Mouse (Mus musculus): Measurements from ENCODE around the gene Nol4l.
"Not testable (repeated sequence)": the region's sequence is repeated elsewhere in the genome, so short reads cannot be mapped to it uniquely, and the experiment has no call there.

The Nol4l gene

DNA sequence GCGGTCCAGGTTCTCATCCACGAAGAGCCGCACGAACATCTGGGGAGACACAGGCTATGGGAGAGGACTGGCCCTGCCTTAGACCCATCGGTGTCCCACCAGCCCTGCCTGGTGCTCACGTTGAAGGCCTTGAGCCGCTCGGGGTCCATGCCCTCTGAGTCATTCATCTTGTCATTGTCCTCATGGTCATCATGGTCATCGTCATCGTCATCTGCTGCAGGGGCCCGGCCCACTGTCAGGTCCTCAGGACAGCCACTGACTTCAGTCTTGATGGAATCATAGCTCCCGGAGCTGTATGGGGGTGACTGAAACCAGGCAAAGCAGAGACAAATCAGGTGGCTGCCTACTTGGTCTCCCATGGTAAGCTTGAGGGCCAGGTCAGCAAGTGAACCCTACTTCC is 111.9 kb downstream of the Nol4l start:
- no peak for DNase-seq (ENCODE audit: low read depth, low spot score)

DNA sequence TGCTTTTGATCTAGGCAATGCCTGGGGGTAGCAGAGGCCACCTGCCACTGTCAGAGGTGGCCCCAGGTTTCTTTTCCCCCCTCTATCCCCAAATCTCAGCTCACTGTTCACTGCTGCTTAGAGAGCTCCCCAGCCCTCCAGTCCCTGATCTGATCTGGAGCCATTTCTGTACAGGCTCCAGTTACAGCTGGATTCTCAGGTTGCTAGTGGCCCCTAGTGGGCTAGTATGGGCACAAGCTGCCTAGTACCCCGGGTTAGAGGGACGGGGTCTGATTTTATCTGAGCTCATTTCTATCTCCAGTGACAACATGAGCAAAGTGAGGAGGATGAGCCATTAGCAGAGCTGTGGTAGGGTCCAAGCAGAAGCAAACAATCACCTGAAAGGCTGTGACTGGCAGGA is 115.2 kb downstream of the Nol4l start:
- DNase-seq (ENCODE audit: low read depth, low spot score) = no peak

DNA sequence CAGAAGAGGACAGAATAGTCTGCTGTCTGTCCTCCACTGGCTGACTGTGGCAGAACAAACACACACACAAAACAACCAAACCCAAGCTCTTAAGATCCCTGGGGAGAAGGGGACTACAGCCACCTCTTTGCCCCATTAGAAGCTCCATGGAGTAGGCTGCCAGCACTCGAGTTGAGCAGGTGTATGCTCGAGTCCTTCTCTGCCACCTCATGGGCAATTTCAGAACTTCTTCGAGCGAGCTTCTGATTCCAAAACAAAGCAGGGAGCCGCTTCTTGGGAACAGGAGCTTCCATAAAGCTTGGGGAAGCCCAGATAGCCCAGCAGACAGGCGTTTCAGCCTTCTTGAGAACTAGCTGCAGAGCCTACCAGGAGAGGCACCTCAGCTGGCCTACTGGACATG is 117.2 kb downstream of the Nol4l start:
- DNase-seq (ENCODE audit: low read depth, low spot score) = no peak

DNA sequence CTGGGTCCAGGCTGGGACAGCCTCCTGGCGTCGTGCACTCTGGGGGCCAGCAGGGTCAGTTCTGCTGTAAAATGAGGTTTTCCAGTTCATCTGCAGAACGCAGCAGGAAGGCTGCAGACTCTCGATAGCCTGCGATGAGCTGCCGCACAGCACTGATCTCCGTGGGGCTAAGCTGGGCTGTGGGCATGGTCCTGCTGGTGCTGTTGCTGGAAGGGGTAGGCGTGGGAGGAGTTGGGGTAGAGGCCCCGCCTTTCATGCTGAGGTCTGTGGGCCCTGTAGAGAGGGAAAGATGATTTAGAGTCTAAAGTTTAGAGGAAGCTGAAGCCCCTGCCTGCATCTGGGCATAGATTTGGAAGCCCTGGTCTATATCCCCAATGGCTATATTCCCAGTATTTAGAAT is 118.2 kb downstream of the Nol4l start:
- no peak for DNase-seq (ENCODE audit: low read depth, low spot score)

DNA sequence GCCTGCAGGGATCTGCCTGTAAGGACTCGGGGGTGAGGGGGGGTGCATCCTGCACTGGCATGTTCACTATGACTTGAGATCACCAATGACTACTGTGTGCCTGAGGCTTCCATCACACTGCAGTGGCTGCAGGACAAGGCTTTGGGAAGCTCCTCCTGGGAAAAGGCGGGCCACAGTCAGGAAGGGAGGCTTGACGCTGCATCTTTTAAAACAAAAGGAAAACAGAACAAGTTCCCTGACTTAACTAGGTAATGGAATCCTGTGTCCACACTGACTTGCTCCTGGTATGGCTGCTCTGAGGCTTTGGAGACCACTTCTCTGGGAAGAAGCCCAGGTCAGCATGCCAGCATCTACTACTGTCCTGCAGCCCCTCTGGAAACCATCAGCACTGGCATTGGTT is 120.8 kb downstream of the Nol4l start:
- DNase-seq (ENCODE audit: low read depth, low spot score) = no peak

DNA sequence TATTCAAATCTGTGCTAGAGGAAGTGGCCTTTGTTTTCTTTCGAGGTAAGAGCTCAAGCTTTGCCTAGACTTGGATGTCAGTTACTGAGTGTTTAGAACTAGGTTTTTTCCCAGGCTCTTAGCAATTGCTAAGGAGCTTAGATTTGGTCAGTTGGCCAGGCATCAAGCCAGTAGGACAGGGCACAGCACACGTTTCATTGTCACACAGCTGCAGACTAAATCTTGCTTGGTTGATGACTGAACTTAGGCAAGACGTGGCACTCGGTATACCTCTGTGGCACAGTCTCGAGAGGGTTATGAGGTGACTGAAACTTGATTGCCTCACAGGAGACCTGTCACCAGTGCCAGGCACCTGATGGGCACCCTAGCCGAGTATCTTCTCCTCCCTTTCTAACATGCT is 122.9 kb downstream of the Nol4l start:
- DNase-seq (ENCODE audit: low read depth, low spot score) = no peak

DNA sequence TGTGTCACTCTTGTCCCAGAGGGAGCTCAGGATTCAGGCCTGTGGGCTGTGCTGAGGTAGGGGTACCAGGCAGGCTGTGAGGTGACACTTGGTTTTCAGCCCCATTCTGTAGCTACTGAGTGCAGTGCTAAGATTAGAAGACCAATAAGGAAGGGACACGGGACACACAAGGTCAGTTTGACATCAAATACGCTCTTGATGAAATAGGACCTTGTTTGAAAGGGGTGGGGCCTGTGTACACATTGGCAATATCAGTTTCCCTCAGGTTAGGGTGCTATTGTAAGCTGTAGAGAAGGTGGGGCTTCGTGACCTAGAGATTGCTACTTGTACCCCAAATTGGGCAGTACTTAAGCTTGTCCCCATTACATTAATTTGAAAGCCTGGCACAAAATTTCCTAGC is 124.9 kb downstream of the Nol4l start:
- no peak for DNase-seq (ENCODE audit: low read depth, low spot score)

DNA sequence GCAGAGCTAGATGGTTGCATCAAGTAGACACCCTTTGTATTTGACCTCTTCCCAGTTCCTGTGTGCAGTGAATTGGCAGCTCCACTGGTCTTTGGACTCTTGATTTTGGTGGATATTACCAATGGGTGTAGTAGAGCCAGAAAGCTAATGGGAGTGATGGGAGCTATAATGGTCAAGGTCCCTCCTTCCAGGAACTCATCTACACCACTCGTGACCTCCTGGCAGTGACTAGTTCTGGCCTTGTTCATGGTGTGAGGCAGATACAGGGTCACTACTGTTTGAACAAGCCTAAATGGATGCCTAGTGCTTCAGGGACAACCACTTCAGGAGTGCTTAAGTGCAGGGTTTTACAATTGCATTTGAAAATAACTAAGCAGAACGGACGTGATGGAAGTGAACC is 125.7 kb downstream of the Nol4l start:
- no peak for DNase-seq (ENCODE audit: low read depth, low spot score)

DNA sequence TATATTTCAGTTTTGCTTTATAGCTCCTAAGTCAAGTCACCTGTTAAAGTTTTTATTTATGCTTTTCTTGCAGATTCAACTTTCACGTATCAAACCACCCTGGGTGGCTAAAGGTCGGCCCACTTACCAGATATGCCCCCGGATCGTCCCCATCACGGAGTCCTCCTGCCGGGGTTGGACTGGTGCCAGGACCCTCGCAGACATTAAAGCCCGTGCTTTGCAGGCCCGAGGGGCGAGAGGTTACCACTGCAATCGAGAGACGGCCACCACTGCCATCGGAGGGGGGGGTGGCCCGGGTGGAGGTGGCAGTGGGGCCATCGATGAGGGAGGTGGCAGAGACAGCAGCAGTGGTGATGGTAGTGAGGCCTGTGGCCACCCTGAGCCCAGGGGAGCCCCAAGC is 130.6 kb downstream of the Nol4l start:
- no peak for DNase-seq (ENCODE audit: low read depth, low spot score)

DNA sequence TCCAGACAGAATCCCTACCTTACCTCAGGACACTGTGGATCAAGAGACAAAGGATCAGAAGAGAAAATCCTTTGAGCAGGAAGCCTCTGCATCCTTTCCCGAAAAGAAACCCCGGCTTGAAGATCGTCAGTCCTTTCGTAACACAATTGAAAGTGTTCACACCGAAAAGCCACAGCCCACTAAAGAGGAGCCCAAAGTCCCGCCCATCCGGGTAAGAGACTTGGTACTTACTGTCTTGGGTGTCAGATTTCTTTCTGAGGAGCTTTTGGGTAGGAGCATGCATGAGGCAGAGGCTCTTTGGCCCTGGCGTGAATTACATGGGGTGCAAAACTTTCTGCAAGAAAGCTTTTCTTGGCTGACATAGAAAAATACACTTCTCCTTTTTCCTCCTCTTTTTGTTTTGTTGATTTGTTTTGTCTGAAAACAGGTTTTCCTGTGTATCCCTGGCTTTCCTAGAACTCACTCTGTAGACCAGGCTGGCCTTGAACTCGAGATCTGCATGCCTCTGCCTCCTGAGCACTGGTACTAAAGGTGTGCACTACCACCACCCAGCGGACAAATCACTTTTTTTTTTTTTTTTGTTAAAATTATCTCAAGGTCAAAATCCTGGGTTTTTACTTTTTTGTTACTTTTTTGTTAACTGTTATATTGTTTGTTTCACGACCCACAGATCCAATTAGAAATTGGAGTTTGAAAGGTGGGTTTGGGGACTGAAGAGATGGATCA is 131.8 kb downstream of the Nol4l start:
- no peak for DNase-seq (ENCODE audit: low read depth, low spot score)

DNA sequence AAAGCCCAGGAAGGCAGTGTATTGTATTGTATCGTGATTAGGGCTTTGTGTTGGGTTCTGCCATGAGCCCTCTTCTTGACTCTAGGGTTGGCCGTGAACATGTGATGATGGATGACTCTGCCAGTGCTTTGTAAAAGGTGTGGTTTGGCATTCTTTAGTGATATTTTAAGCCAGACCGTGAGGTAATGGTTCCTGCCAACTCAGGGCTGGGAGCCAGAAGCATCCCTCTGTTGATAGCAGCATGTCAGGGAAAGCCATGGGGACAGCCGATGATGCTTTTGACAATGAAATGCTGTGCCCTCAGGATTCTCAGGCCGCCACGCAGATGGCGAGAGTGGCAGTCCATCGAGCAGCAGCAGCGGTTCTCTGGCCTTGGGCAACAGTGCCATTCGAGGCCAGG is 136.7 kb downstream of the Nol4l start:
- no peak for DNase-seq (ENCODE audit: low read depth, low spot score)

DNA sequence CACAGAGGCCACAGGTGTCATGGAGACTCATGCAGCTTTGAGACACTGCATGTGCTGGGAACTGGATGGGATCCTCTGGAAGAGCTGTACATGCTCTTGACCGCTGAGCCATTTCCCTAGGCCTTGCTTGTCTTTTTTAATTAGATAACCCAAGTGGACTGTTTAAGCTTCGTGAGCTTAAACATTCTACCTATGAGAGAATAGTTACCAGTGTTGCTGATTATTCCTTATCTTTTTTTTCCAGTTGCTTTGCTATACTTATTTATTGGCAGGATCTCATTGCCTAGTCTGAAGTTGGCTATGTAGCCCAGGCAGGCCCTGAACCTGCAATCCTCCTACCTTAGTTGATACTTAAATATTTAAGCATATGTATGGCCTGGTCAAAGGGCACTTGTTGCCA is 139.9 kb downstream of the Nol4l start:
- DNase-seq (ENCODE audit: low read depth, low spot score) = no peak

DNA sequence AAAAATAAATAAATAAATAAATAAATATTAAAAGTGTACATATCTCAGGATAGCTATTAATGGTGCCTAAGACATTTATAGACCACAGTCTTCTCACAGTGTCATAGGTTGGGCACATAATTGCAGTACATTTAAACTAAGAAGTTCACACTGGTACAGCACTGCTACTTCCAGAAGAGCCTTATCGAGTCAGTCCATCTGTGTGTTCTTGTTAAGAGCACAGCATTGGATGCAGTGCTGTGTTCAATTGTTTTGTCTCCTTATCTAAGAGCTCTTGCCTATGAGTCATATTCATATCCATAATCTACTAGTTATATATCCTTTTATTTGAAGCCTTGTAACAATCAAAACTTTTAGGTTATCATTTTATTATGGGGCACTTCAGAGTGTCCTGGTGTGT is 149.3 kb downstream of the Nol4l start:
- no peak for DNase-seq (ENCODE audit: low read depth, low spot score)

DNA sequence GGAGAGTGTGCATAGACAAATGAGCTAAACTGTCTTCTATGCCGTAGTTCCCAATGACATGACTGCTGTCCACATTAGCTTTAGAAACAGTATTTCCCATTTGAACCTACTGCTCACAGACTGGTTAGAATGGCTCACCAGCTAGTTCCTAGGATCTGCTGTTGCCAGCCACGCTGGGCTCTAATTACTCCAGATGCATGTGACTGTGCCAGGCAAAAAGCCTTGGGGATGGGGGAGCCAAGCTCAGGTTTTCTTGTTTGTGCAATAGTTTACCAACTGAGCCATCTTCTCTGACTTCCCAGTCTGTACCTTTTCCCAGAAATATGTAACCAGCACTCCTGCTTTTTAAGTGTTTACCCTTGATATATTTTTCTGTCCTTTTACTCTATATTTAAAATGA is 154.4 kb downstream of the Nol4l start:
- DNase-seq (ENCODE audit: low read depth, low spot score) = no peak

DNA sequence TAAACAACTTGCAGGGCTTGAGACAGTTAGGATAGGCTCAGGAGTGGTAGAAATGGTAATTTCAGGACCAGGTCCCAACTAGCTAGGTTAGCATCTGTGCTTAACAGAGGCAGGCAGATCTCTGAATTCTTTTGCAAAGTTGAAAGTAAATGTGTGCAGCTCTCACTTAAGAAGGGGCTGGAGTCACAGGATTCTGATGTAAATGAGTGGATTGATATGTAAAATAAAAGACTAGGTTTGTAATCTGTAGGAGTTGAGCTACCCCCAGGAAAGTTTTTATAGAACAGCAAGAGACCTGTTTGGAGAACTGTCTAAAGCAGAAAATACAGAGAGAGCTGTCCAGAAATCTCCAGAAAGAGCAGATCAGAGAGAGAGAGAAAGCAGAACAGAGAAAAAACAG is 158.9 kb downstream of the Nol4l start:
- no peak for DNase-seq (ENCODE audit: low read depth, low spot score)

DNA sequence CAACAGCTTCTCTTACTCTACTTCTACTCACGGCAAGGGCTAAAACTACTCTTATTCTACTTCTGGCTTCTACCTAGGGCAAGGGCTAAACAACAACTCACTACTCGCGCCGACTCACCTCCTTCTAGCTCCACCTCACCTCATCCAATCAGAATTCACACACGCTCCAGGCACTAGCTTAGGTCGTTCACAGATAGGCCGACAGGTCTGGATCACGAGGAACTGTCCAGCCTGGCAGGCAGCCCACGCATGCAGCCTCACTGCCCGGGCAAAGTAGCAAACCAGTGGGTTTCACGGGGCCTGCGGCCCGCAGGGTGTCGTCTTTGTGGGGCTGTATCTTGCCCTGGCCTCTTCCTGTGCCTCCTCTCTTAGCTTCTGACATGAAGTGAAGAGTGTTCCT is 165.2 kb downstream of the Nol4l start:
- DNase-seq (ENCODE audit: low read depth, low spot score) = not testable (repeated sequence)

DNA sequence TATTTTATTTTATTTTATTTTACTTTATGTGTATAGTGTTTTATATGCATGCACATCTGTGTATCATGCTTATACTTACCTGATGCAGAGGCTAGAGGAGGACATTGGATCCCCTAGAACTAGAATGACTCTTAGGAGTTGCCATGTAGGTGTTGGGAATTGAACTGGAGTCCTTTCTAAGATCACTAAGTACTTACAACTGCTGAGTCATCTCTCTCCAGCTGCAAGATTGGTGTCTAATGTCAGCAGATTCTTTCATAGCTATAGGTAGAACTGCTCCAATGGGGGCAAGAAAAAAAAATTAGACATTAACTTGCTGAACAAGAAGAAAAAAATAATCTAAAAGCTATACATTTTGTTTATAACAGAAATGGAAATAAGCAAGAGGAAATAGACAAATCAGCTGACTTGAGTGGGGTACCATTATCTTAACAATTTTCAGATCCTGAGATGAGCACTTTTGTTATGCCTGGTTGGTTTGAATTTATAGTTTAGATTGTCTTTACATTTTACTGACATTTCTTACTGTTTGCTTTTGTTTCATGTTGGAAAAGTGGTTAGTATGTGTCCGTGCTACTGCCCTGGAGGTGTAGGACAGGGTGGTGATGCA is 168.6 kb downstream of the Nol4l start:
- no peak for DNase-seq (ENCODE audit: low read depth, low spot score)
